Mouse (Mus musculus) c-Kit-positive CD71-positive TER-119-positive erythroid progenitor cells, embryonic 14.5 days (primary cell): Measurements from ENCODE around the gene Bmp2.

Experiments used
- DNase-seq: peaks from one replicate; pipeline ENCODE4 v3.0.0-alpha.2; 2013; ENCODE audit warnings: low spot score

Gene Bmp2

GRCm38 (mm10) chr2:133552031-133552841 is at the start of gene Bmp2:
Gene Bmp2 (plus strand): TSS chr2:133552159.
- DNase-seq = no peak

GRCm38 (mm10) chr2:133505678-133506077 is 46.3 kb upstream of the Bmp2 start:
- DNase-seq = no peak

- no peak for DNase-seq
These were observed 44.9 kb upstream of the Bmp2 start for GRCm38 (mm10) chr2:133507045-133507444.

- DNase-seq = no peak
These were observed 42.8 kb upstream of the Bmp2 start for GRCm38 (mm10) chr2:133509141-133509540.

- DNase-seq = no peak
These were observed 40.8 kb upstream of the Bmp2 start for GRCm38 (mm10) chr2:133511011-133511779.

GRCm38 (mm10) chr2:133516331-133517046 is 35.5 kb upstream of the Bmp2 start:
- DNase-seq = no peak

GRCm38 (mm10) chr2:133517867-133518266 is 34.1 kb upstream of the Bmp2 start:
- no peak for DNase-seq

GRCm38 (mm10) chr2:133521193-133521592 is 30.8 kb upstream of the Bmp2 start:
- DNase-seq = no peak

- DNase-seq = no peak
These were observed 29.8 kb upstream of the Bmp2 start for GRCm38 (mm10) chr2:133522121-133522520.

- no peak for DNase-seq
These were observed 26.3 kb upstream of the Bmp2 start for GRCm38 (mm10) chr2:133525621-133526181.

GRCm38 (mm10) chr2:133529396-133529795 is 22.6 kb upstream of the Bmp2 start:
- DNase-seq = no peak

GRCm38 (mm10) chr2:133533073-133533472 is 18.9 kb upstream of the Bmp2 start:
- DNase-seq = no peak

GRCm38 (mm10) chr2:133535481-133535880 is 16.5 kb upstream of the Bmp2 start:
- DNase-seq = no peak

- no peak for DNase-seq
These were observed 15.1 kb upstream of the Bmp2 start for GRCm38 (mm10) chr2:133536812-133537211.

- DNase-seq = no peak
These were observed 11.3 kb upstream of the Bmp2 start for GRCm38 (mm10) chr2:133540702-133541101.

- DNase-seq = peak; percentile 31
These were observed 1.7 kb upstream of the Bmp2 start for GRCm38 (mm10) chr2:133550238-133550682.

- DNase-seq = no peak
These were observed 995 bp downstream of the Bmp2 start for GRCm38 (mm10) chr2:133552842-133553465.

GRCm38 (mm10) chr2:133553911-133554285 is 1.9 kb downstream of the Bmp2 start:
- no peak for DNase-seq

- DNase-seq = no peak
These were observed 2.5 kb downstream of the Bmp2 start for GRCm38 (mm10) chr2:133554286-133555021.

GRCm38 (mm10) chr2:133564248-133564886 is 12.4 kb downstream of the Bmp2 start:
- DNase-seq = no peak

- no peak for DNase-seq
These were observed 13.5 kb downstream of the Bmp2 start for GRCm38 (mm10) chr2:133565424-133565823.
